Mouse (Mus musculus): Measurements from ENCODE around the gene Uqcc2.
A peak's percentile ranks its signal among the peaks of the same experiment; 100 is the strongest.

Uqcc2 gene

DNA sequence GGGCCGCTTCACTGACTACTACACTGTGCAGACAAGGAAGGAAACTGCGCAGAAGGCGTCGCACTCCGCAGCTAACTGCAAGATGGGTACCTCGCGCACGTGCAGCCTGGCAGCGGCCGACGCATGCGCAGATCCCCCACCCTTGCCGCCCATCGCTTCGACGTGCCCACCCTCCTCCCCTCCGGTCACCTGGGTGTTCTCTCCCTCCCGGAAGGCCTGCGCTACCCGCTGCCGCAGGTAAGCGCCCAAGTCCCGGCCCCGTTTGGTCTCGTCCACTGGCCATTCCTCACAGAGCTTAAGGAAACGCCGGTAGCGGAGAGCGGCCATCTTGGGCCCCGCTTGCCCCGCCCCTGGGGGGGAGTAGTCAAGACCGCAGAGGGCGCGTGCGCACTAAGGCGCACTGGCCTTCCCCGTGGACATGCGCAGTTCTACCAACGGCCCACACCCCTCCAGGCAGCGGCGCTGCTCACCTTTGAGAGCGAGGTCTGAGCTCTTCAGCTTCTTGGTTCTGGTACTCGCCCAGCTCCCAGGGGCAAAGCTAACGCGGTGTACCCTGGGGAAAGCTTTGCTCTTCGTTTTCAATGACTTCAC lies at the start of gene Uqcc2:
Gene Uqcc2 (minus strand): TSS at position 366 of the 591 bp plus-strand sequence.
- peak; percentile 98 for DNase-seq

DNA sequence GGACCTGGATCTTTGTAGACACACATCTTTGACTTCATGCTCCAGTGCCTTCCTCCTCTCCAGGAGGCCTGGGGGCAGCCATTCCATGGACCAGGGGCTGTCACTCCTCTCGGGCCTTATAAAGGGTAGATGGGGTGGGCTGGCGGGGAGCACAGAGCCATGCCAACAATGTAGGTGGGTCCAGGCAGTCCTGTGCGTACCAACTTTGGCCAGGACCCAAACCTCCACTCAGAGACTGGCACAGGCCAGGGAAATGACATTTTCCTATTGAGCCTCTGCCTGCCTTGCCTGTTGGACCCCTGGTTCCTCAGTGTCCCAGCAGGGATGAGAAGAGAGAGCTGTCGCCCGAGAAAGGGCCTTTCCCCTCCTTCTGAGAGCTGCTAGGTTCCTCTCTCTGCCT lies 48.7 kb upstream of the Uqcc2 start:
- DNase-seq: no peak

DNA sequence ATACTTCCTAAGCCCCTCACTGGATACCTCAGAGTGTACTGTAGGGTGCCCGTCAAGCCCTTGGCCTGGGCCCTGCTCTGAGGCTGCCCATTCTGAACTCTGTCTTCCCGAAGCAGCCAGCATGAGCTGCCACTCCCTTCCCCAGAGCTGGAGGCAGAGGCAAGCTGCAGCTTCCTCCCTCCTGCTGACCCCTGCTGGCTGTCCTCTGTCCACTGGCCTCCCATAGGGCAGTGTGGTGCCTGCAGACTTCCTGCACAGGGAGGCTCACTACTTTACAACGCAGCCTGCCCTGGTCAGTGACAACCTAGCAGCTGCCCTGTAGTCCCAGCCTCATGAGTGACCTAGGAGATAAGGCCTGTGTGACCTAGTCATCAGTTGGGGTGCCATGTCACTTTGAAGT lies 48.0 kb upstream of the Uqcc2 start:
- DNase-seq: no peak

DNA sequence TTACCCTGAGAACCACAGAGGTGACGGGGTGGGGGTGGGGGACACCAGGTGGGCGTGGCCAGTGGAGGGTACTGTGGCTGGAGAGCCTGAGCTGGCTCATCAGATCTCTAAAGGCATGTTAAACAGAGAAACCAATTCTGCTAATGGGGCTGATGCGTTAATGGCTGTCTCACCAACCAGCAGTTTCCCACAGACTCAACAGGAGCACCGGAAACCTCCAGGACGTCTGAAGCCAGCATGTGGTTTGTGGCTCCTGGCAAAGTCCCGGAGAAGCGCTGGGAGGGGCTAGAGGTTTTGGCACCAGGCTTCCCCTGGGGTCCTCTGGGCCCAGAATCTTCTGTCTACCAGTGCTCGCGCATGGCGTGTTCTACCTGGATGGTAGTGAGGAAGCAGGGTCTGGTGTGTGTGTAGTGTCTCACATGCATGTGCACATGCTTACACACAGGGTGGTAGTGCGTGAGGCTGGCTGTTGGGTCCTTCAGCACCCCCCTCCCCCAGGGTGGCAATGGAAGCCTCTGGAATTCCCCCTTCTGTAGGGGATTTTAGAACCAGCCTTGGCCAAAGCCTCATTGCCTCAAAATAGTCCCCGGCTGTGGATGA lies 46.1 kb upstream of the Uqcc2 start:
- DNase-seq: no peak

DNA sequence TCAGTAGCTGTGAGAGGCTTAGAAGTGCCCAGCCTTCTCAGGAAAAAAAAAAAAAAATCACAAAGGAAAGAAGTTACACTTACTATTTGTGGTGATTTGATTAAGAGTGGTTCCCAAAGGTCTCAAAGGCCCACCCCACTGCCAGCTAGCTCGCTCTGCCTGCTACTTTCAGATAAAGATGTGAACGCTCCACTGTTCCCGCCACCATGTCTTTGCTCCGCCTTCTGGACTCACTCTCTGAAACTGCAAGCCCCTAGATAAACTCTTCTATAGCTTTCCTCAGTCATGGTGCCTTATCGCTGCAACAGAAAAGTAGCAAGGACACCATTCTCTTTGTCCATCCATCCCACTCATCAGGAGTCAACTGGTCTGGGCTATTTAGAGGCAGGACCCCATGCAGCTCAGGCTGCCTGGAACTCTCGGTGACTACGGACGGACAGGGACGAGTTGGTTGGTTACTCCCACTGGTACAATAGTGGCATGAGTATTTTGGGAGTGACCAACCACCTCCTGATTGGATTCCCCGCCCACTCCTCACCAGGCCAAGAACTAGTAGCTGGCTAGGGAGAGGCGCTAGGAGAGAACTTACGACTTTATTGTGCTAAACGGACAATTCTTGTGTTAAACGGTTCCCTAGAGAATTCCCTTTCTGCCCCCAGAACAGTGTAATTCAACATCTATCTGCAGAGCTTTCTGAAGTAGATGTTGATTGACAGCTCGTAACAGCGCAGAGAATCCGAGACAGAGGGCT lies 44.9 kb upstream of the Uqcc2 start:
- no peak for DNase-seq

DNA sequence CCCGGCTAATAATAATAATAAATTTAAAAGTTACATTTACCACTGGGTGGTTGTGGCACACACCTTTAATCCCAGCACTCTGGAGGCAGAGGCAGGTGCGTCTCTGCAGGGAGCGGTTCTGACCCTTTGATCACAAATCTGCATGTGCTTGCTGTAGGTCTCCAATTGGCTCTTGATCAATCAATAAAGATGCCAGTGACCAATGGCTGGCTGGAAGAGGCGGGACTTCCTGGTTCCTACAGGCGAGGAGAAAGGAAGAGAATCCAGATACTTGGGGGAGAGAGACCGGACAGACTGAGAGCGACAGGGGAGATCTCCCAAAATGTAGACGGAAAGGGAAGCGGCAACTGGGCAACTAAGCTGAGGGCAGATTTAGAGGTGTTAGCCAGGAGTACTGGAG lies 44.3 kb upstream of the Uqcc2 start:
- no peak for DNase-seq

DNA sequence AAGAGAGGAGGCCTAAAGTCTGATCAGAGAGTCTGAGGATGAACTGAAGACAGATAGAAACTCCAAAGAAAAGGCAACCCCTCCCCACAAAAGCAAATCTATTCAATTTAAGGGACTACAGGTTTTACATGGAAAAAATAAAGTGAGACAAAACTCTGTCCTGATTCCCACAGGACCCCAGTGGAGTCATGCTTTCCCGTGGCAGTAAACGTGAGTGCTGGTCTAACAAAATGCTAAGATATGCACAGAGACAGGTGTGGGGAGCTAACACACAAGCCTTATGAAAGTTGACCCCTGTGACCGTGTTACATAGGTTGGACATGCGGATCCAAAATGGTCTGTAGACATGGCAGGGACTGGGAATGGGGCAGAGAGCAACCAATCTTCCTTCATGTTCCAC lies 43.0 kb upstream of the Uqcc2 start:
- DNase-seq: no peak

DNA sequence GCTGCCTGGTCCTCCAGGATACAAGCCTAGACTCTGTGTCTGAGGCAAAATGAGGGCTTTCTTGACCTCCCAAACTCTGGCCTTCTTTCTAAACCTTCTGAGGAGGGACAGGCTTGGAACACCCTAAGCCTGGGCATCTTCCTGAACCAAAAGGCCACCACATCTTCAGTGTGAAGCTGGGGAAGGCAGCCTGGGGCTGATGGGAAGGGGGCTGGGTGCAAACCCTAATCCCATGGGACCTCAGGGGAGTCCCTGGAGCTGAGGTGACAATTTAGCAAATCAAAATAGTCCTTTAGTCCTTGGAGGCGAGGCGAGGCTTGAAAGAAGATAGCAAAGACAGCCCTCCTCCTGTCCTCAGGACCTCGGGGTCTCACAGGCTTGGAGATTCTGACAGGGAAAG lies 42.6 kb upstream of the Uqcc2 start:
- DNase-seq: no peak

DNA sequence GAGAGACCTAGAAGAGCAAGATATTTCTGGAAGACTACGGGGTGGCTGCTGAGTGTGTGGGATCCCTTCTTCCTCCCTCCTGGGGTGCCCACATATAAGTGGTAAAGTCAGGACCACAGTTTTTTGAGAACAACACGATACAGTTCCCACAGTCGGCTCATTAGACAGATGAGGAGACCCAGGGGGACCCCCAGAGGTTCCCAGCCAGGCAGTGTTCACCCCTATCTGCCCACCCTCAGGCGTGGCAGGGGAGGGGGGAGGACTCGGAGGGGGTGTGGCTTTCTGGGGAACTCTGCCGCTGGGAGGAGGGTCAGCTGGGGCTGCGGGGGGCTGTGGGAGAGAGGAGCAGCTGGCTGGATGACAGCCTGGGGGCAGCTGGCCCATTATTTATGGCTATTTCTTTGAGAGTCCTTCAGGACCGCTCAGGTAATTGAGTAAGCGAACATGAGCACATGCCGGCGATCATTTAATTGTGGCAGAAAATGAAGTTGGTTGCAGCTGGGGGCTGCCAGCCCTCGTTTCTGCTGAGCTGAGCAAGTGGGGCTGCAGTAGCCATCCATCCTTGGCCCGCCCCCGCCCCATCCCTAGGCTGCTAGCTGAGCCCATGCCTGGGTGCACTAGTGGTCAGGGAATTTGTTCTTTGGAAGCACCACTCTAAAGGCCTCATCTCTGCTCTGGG lies 41.6 kb upstream of the Uqcc2 start:
- DNase-seq: no peak

DNA sequence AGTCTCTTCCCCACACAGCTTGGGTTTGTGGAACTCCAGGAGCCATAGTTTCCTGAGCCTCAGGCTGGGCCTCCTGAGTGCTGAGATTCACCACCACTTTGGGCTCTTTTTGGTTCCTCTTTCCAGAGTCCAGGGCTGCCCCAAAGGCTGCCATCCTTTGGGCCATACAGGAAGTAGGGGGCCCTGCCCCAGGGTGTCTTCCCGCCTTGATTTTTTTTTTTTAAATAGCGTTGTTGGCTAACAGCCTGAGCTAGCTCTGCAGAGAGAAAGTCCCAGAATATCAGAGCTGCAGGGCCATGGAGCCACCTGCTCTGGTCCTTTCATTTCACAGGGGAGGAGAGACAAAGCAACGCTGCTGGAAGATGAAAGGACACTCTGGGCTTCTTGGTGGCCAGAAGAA lies 40.0 kb upstream of the Uqcc2 start:
- DNase-seq: no peak

DNA sequence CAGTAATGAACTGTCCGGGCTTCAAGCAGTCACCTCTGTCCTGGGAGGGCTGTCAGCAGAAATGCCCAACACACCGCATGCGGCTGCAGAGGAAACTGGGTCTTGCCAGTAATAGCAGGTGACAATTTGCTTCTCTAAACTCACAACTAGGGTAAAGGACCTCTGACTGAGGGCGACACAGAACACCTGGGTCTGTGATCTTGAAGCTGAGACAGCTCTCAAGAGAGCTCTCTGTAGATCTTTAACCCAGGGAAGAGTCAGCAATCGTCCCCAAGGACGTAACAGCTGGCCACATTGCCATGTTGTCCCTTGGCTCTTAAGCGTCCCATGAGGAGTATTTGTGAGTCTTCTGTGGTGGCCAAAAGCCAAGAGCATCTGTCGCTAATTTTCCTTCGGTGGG lies 38.7 kb upstream of the Uqcc2 start:
- no peak for DNase-seq

DNA sequence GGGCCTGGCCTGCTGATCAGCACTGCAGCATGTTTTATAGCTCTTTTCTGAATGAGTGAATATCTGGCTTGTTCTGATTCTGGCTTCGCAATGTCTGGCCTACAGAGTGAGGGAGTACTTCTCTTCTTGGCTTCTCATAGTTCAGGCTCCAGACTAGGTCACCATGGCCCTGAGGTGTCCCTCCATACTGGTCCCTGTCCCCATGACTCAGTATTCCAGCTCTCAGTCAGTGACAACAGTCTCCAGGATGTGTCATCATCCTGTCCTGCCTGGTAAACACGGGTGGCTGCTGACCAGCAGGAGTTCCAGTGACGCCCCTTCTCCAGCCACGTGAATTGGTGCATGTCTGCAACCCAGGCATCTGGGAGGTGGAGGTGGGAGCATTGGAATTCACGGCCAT lies 37.4 kb upstream of the Uqcc2 start:
- DNase-seq: no peak

DNA sequence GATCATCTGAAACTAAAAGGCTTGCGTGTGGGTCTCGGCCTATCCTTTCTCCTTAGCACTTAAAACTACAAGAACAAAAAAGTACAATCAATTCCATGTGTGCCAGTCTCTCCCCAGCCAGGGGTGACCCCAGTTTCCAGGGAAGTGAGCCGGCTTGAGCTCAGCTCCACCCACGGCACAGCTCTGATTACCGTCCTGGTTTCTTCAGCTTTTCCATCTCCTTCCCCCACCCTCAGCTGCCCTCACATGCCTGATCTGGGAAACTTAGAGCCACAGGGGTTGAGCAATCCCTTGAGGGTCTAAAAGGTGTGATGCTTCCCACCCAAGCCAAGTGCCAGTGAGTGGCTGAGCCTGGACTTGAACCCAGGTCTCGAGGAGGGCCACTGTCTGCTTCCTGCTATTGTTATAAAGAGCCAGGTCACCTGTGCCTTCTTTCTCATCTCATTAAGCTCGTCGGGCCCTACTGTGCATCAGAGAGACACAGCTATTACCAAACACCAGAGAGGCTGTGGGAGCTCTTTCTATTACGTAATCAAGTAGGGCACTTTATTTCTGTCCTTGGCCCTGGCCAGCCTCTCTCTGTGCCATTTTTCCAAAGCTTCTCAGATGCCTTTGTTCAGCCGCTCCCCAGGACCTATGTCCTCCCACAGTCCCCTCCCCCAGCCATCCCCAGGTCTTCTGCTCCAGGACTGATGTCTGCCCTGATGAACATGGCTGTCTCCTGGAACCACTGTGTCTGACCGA lies 36.4 kb upstream of the Uqcc2 start:
- no peak for DNase-seq

DNA sequence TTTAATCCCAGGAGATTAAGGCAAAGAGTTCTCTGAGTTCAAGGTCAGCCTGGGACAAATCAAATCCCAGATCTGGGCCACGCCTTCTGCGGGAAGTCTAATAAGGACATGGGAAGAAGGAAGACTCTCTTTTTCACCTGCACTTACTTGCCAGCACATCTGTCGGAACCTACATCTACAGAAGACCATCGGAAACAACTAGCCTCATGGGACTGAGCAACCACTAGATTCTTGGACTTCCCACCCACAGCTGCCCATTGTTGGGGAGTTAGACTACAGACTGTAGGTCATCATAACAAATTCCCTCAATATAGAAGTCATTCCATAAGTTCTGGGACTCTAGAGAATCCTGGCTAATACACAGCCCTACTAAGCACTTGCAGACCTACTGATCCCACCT lies 34.9 kb upstream of the Uqcc2 start:
- DNase-seq: no peak

DNA sequence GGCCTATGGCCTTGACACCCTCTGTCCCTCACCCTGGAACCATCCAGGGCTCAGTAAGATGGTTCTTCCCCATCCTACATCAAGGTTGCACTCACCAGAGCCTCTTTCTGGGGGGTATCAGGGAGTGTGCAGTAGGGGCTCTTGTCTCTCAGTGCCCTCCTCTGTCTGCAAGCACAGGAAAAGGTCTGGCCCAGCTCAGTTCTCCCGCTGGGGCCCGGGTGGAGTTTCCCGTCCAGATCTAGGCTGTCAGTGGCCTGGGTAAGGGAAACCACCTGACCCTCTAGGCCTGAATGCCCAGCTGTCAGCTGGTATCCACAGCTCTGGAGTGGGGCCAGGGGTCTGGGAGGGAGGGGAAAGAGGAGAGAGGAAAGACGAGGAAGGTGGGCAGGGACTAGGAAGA lies 33.8 kb upstream of the Uqcc2 start, which contains the start of gene Ip6k3:
Gene Ip6k3 (minus strand): TSS at position 251 of the 400 bp plus-strand sequence.
- no peak for DNase-seq

DNA sequence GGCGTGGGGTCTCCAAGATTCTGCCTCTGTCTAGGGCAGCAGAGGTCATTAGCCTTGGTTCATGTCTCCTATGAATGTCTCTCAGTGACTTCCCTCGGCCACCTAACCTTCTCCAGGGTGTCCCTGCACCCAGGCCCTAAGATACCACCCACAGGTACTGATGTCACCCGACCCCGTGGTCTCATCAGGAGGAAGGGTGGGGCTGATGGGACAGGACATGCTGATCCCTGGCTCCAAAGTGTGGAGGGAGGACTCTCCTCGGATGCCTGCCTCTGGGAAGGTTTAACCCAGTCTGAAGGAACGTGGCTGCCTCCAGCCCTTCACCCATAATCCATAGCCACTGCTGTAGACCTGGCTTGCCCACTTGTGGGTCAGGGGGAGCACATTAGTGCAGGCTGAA lies 33.2 kb upstream of the Uqcc2 start:
- DNase-seq: no peak

DNA sequence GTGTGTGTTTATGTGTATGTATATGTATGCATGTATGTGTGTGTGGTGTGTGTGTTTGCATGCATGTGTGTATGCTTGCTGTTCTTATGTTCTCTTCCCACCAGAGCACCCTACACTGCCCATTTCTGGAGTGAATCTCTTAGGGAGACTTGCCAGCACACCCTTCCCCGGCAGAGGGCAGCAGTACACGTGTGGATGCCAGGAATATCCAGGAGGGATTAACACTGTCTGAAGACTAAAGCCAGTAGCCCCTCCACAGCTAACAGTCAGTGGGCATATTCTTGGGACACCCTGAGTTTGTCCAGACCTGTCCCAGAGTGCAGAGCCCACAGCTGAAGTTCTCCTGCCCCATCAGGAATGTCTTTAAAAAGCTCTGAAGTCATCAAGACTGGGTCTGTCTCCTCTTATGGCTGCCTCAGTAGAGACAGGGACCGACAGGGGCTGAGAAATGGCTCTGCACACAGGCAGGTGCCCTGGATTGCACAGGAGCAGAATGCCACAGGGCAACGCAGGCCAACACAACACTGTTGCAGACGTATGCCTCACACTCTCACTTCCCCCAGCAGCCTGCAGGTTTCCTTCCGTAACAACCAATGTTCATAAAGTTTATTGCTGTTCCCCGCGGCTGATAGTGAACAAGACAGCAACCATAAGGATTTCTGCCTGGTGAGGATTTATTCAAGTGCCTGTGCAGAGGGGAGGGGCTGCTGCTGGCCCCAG lies 31.5 kb upstream of the Uqcc2 start:
- DNase-seq: peak; percentile 72

DNA sequence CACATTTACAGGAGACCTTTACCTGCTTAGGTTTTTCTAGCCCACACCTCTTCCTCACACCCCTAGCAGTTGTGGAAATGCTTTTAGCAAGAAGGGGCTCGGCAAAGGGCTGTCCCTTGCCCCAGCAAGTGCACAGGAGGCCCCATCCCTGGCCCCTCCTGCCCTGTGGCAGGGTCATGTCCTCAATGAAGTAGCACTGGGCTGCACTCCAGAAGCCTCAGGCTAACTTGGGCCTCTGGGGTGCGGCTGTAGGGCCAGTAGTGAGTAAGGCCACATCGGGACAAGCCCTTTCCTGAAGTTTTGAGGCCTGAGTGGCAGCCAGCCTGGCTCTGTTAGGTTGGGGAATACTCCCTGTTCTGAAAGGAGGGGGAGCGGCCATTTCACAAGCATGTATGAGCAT lies 27.2 kb upstream of the Uqcc2 start:
- no peak for DNase-seq

DNA sequence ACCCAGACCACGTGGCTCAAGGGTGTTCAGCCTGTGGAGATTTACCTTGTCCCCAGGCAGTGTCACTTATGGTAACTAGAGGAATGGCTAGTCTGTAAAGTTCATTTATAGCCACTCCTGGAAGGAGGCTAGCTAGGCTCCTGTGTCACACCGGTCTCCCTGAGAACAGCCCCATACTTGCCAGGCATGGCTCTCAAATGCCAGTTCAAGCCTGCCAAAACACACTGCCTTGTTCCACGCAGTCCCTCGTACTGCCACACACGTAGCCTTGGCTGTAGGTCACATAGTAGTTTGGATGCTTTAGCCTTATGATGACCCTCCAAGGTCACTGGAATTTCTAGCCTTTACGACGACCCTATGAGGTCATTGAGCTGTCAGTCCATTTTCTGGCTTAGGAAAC lies 25.5 kb upstream of the Uqcc2 start:
- no peak for DNase-seq

DNA sequence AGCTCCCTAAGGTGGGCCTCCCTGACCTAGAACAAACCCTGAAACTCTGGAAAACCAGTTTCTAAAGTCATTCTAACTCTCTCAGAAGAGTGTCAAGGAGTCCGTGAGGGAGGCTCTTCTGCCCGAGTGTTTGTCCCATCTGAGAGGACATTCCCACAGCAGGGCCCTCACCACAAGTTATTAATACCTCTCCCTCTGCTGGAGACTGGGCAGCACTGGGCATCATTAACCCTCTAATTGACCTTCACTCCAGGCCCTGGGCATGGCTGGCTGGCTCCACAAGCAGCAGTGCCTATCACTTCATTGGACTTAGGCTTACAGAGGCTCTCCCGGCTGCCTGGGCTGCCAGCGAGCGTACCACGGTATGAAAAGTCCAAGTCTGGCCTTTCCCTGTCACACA lies 24.7 kb upstream of the Uqcc2 start:
- no peak for DNase-seq

DNA sequence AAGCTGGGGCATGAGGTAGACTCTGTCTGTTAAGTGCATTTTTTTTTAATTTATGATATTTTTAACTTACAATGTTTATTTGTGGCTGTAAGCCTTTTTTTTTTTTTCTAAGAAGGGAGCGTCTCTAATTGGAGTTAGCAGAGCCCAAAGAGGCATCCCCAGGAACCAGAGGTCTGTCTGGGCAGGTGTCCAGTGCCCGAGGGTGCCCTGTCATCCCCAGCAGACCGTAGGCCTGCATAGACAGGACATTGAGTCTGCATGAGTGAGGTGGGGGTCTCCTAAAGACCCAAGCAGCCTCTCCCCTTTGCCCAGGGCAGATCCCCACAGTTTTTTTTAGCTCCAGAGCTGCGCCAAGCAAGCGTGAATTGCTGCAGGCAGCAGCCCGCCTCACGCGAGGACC lies 22.0 kb upstream of the Uqcc2 start:
- no peak for DNase-seq

DNA sequence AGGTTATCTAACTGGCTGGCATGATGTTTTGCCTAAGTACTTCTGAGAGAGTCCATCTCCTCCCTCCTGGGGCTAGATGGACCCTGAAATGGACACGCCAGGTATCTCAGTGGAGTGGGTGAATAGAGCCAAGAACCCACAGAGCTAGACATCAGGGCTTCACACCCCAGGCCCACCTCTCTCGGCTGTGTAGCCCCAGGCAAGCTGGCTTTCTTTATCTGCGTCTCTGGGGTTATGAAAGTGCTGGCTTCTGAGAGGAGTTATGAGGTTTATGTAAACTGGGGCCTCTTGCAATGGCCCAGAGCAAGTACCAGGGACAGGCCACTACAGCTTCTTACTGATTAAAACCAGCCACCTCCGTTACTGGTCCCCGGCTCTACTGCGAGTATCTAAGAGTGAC lies 21.2 kb upstream of the Uqcc2 start:
- no peak for DNase-seq

DNA sequence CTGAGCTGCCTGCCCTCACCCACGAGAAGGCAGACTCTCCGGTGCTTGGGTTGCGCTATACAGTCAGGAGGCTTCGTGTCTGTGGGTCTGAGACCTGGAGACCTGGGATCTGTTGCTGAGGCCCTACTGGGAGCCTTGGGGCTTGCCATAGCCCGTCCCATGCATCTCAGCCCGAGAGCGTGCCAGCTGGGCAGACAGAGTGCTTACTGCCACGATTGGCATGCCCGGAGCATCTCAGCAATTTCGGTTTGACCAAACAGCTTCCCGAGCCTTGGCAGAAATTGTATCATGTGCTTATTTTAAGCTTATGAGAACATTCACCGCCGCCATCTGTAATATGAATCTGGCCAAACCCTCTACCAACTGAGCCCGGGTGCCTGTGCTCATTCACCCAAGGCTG lies 20.5 kb upstream of the Uqcc2 start:
- DNase-seq: no peak

Measured in right cerebral cortex, postnatal 4 days (tissue).